Mouse (Mus musculus) erythroblast, embryonic 14.5 days (primary cell): Measurements from ENCODE around the gene Gm28305.

Experiments
- GATA1 ChIP-seq: IDR thresholded peaks from 2 replicates; pipeline ENCODE4 v1.6.1; 2012; ENCODE audit warnings: low read length, inconsistent platforms, mixed read lengths
- TAL1 ChIP-seq: IDR thresholded peaks from 3 replicates; pipeline ENCODE4 v1.6.1; 2012; ENCODE audit warnings: low read length, inconsistent platforms, mixed read lengths

DNA sequence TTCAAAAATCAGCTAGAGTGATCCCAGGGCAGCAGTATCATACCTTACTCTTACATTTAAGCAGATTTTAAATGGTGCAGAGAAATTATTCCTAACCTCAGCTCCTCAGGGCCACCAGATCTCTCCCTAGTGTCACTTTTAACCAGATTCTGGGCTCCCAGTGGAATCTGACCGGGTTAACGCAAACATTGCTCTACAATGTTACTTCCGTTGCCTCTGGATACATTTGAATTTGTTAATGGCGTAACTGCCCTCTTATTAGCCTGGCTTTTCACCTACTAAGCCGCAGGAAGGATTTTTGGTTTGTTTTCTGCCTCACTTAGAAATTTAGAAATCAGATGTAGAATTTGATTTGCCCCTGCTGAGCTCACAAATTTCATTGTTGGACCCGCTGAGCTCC, 5.7 kb upstream of the Gm28305 start:
- TF ChIP-seq GATA1 (no peak), TAL1 (no peak)
